Mouse (Mus musculus) layer of hippocampus, adult 9-10 months (tissue): Measurements from ENCODE around the gene Lefty1.
"Not testable (repeated sequence)": the region's sequence is repeated elsewhere in the genome, so short reads cannot be mapped to it uniquely, and the experiment has no call there.

ENCODE experiments used
- DNase-seq: peaks from one replicate; pipeline ENCODE4 v3.0.0; 2022; ENCODE audit warnings: low spot score

The Lefty1 gene

GRCm38 (mm10) chr1:180934467-180935419 lies at the start of gene Lefty1:
TSS of gene Lefty1 (plus strand) at chr1:180935022.
- no peak for DNase-seq

GRCm38 (mm10) chr1:180888556-180889042 lies 46.2 kb upstream of the Lefty1 start:
- DNase-seq, result no peak

- no peak for DNase-seq
These were observed 45.6 kb upstream of the Lefty1 start for GRCm38 (mm10) chr1:180889172-180889571.

DNA sequence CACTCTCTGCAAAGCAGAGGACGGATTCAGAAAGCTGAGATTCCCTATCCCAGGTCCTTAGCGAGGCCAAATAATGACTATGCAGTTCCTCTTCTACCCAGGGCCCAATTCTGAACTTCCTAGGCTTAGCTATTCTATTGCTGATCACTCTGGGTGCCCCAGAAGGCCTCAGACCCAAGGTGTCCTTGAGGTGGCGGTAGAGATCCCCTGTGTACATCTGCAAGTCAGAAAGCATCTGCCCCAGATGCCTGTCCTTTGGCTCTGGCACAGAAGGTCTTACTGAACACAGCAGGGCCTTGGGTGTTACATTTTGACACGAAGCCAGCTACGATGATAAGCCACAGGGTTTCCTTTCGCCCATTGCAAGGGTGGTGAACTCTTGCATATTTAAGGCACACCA lies 45.0 kb upstream of the Lefty1 start:
- DNase-seq, result no peak

DNA sequence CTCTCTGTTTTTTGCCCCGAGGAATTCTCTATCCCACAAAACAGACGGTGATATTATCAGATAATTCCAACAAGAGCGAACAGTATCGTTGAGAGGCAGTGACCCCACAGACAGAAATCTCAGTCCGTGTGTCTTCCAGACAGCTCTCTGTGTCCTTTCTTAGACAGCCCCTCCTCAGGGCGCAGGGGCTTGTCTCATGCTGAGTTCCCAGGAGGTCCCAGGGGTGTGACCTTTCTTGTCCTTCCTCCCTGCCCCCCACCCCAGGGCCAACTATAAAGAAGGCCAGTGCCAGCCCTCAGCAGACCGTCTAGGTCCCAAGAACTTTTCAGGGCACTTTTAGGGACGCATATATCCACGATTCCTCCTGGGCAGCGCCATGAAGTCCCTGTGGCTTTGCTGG lies 42.0 kb upstream of the Lefty1 start, which contains the start of gene Lefty2:
Gene Lefty2, plus strand, starts transcription at position 301 of the 400 bp plus-strand sequence.
- DNase-seq, result no peak

GRCm38 (mm10) chr1:180894088-180894987 lies 40.5 kb upstream of the Lefty1 start:
- DNase-seq, result not testable (repeated sequence)

GRCm38 (mm10) chr1:180901107-180901506 lies 33.7 kb upstream of the Lefty1 start:
- DNase-seq, result no peak

- no peak for DNase-seq
These were observed 31.9 kb upstream of the Lefty1 start for GRCm38 (mm10) chr1:180902915-180903314.

DNA sequence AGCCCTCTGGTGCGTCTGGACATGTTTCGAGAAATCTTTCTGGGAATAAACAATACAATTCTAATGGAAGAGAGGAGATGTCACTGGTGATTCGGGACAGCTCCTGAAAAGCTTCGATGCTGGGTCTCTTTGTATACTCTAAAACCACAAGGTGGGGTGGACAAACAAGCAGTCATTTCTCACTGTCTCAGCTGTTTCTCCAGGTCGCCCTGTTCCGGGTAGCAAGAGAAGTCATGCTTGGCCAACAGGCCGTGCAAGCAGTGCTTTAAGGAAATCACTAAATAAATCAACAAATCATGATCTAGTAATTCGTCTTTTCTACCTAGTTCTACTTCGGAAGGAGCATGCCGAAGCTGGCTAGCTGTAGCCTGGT lies 31.2 kb upstream of the Lefty1 start:
- DNase-seq, result no peak

GRCm38 (mm10) chr1:180904039-180904814 lies 30.6 kb upstream of the Lefty1 start, which contains the start of gene Pycr2:
TSS of gene Pycr2 (plus strand) at chr1:180904293.
- peak; percentile 89 for DNase-seq

DNA sequence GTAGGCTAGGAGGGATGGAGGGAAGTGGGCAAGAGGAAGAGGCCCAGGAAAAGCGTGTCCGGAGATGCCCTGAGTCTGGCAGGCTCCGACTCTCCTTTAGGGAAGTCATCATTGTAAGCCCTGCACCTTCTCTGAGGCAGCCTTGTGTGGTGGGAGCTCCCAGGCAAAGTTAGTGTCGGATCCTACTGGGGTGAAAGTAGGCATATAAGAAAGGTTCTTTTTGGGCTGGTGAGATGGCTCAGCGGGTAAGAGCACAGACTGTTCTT lies 30.1 kb upstream of the Lefty1 start:
- no peak for DNase-seq

DNA sequence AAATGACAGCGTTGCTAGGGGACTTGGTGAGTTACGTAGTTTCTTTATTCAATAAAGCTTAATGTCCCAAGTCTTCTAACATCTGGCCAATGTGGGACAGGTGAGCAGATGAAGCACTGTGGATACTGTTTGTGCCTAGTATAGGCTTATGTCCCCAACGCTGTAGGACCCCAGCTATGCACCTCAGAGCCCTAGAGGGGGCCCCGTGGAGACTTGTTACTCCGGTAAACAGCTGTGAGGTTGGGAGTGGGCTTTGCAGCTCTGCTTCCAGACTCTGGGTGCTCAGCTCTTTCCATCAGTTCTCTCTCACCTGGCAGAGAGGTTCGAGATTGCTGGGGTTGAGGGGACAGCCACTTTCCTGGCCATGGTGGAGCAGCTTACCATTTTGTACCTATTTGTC lies 29.5 kb upstream of the Lefty1 start:
- DNase-seq, result no peak

DNA sequence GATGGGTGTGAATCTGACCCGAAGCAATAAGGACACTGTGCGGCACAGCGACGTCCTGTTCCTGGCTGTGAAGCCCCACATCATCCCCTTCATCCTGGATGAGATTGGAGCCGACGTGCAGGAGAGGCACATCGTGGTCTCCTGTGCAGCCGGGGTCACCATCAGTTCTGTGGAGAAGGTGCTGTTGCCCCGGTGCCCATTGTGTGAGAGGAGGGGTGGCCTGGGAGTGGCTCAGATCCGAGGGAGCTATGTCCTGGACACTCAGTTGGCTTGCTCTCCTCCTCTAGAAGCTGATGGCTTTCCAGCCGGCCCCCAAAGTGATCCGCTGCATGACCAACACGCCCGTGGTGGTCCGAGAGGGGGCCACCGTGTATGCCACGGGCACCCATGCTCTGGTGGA lies 28.9 kb upstream of the Lefty1 start:
- DNase-seq, result no peak

DNA sequence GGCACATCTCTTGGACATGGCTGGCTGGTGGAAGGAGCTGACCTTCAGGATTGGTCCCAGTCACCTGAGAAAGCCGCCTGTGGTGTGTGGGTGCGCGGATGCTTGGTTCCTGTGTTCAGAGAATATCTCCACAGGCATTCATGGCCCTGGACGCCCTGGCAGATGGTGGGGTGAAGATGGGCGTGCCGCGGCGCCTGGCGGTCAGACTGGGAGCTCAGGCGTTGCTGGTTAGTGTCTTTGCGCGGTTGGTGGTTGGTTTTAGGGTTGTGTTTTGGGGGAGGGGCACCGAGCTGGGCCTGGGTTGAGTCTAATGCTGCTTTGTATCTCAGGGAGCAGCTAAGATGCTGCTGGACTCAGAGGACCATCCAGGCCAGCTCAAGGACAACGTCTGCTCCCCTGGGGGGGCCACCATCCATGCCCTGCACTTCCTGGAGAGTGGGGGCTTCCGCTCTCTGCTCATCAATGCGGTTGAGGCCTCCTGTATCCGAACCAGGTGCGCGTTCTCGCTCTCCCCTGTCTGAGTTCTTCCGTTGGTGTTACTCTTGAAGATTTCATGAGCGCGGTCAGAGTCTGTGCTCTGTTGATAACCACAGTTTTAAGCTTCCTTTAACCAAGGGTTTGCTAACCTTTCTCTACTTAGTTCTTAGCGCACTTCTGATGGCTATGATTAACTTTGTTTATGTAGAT lies 28.2 kb upstream of the Lefty1 start:
- DNase-seq, result no peak

- no peak for DNase-seq
These were observed 23.7 kb upstream of the Lefty1 start for GRCm38 (mm10) chr1:180911138-180911537.

- no peak for DNase-seq
These were observed 23.1 kb upstream of the Lefty1 start for GRCm38 (mm10) chr1:180911653-180912287.

DNA sequence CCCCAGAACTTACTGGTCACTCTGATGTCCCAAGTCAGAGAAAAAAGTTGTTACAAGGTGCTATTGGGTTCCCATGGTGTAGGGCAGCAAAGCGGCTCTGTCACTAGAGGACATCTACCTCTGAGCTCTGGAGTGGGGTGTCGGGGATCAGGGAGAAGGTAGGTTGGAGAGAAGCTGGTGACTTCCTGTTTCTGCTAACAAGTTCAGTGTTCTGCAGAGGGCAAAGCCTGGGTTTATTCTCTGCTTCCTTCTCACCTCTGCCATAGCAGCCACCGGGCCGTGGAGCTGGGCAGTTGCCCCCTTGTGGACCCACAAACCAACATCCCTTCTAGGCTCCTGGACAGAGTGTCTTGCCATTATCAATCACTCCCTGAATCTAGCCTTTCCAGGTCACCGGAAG lies 22.0 kb upstream of the Lefty1 start:
- DNase-seq, result no peak

DNA sequence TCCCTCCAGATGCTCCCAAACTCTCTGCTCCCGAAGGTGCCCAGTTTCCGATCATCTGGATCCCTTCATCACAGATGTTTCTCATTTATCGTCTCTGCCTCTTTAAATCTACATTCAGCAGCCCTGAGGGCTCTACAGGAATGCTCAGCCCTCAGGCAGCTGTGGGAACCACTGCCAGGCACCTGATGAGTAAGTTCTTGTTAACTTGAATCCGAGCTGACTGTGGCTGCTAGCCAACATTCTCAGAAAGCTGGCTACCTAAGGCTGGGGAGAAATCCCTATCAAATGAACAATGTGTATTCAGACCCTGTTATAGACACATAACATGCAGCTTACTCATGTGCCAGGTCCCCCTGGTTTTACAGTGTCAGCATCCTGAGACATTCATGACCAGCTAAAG lies 21.0 kb upstream of the Lefty1 start:
- DNase-seq, result no peak

DNA sequence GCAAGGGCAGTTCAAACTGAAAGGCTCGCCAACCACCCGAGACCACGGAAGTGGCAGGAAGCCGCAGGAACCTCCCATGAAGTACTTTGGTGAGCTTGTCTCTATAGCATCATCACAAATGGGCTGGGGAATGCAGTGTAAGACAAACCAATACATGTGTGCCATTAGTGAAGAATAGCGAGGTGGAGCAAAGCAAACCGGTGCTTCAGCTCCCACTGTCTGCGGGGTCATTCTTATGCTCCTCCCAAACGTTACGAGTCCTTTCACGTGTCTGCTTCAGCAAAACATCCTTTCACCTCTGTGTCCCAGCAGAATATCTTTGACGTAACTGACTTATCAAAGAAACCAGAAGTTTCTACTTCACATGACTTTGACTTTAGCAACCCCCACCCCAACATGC lies 18.4 kb upstream of the Lefty1 start:
- no peak for DNase-seq

GRCm38 (mm10) chr1:180917053-180917452 lies 17.8 kb upstream of the Lefty1 start:
- DNase-seq, result no peak

GRCm38 (mm10) chr1:180919686-180920085 lies 15.1 kb upstream of the Lefty1 start:
- DNase-seq, result no peak
